Mouse (Mus musculus) heart, postnatal 10 days (tissue): Measurements from ENCODE around the gene S100b. TPM values are rescaled to one million over a fixed set of nuclear protein-coding genes. Genes with fewer than 3 reads are reported as not detected.

Experiments
- DNase-seq, 2 experiments: peaks; one replicate each; pipeline ENCODE4 v3.0.0; 2021
- intact Hi-C: fragments of 180-260 bp; cut with DNase I; formaldehyde crosslinking; loops from one replicate; pipeline ENCODE4 v1.15.1; 2025
- microRNA-seq, 2 experiments: library from miRNA; unstranded; fragments of <30 nt; microRNA quantifications; one replicate each; pipeline ENCODE4 v1.2.0; 2022
- total RNA-seq, 2 experiments: library from RNA; stranded (reverse); gene quantifications; 2 replicates each; pipeline ENCODE4 v1.2.3; 2021

The S100b gene
- total RNA-seq, 2 experiments from 2014 or later = 3.2 to 7.7 TPM

DNA sequence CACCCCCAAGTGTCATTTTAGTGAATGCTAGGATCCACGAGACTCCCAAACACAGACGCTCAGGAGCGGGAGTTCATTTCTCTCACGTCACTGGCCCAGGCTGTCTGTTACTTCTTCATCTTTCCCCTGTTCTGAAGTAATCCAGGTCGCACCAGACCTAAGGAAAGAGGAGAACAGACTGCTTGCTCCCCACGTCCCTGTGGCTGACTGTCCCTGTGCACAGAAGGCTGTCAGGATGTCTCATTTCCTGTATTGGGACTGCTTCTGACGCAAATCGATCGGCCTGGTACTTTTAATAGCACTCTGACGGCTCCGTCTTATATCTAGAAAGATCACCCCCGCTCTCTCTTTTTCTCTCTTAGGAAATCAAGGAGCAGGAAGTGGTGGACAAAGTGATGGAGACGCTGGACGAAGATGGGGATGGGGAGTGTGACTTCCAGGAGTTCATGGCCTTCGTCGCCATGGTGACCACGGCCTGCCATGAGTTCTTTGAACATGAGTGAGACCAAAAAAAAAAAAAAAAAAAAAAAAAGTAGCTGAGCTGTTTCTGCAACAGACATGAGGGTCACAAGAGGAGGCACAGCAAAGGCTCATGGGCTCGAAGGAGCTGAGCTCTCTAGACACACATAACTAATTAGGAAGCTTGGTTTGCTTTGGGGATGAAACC is 6.0 kb downstream of the S100b start:
- intact Hi-C loops = no loop called here
- DNase-seq = no peak

GRCm38 (mm10) chr10:76260358-76261059 is 6.9 kb downstream of the S100b start:
- intact Hi-C loops = loop anchor here (1.0 kb wide), 1 partner anchor 11 kb away; no protein-coding TSS in a partner anchor
- DNase-seq = peak; percentile 30 to 46

GRCm38 (mm10) chr10:76261447-76261846 is 7.8 kb downstream of the S100b start:
- intact Hi-C loops = loop anchor here (1.0 kb wide), 1 partner anchor 10 kb away; no protein-coding TSS in a partner anchor

DNA sequence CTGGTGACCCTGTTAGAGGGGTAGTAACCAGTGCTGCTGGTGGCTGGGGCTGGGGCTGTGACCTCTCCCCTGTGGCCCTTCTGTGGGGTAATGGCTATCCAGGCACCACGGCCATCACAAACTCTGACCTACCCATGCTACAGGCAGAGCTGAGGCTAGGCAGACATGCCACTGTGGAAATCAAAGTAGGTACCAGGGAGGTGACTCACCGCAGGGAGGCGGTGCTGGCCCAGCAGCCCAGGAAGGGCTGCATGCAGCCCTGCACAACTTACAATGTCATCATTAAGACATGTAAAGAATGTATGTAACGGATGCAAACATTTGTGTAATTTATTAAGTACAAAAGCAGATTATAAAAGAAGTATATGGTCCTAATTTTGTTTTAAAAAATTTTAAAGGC is 8.8 kb downstream of the S100b start:
- no peak for DNase-seq
- intact Hi-C loops = no loop called here

More at GRCm38 (mm10) chr10:76261447-76261846, 7.8 kb downstream of the S100b start:
- no peak for DNase-seq

GRCm38 (mm10) chr10:76271238-76271637 is 17.6 kb downstream of the S100b start:
- DNase-seq = peak; percentile 36 to 55
- intact Hi-C loops = loop anchor here (1.0 kb wide), 1 partner anchor 10 kb away; no protein-coding TSS in a partner anchor

- DNase-seq = no peak
- intact Hi-C loops = no loop called here
Measured at GRCm38 (mm10) chr10:76275256-76275655, 21.6 kb downstream of the S100b start.

DNA sequence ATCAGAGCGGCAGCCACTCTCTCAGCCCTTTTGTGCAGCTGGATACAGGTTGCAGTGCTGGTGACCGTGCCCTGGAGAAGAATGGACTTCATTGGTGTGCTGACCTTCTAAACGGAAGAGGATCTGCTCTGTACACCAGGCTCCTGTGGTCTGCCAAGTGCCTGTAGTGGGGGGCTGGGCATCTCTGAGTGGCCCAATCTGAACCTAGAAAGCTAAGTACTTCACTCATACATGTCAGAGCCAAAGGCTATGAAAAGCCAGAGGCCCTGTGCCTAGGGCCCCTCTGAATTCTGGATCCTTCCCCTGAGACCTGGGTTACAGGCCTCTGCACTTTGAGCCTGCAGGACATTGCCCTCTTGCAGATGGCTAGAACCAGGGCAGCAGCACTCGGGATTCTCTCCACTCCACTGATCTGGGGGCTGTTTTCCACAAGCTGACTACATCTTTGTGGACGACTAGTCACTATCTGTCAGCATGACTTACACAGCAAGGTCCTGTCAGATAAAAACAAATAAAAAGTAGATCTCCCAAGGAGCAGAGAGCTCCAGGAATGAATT is 25.0 kb downstream of the S100b start:
- intact Hi-C loops = no loop called here
- DNase-seq = peak; percentile 37 to 51

GRCm38 (mm10) chr10:76288268-76288993 is 34.8 kb downstream of the S100b start:
- intact Hi-C loops = no loop called here
- DNase-seq = no peak

DNA sequence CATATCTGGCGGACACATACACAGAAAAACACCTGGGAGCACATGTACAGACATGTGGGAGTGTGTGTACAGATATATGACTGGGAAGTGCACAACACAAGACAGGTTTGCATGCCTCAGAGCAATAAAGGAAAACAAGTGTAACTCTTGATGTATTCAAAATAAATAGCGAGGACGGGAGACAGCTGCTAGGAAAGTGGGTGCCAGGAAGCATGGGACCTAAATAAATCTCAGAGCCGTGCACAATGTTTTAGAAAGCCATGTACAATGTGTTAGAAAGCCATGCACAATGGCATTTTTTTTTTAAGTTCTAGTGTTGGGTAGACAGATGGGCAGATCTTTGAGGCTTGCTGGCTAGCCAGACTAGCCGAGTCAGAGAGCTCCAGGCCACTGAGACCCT is 35.4 kb downstream of the S100b start:
- no peak for DNase-seq
- intact Hi-C loops = no loop called here

GRCm38 (mm10) chr10:76289936-76290671 is 36.5 kb downstream of the S100b start:
- no peak for DNase-seq
- intact Hi-C loops = no loop called here

DNA sequence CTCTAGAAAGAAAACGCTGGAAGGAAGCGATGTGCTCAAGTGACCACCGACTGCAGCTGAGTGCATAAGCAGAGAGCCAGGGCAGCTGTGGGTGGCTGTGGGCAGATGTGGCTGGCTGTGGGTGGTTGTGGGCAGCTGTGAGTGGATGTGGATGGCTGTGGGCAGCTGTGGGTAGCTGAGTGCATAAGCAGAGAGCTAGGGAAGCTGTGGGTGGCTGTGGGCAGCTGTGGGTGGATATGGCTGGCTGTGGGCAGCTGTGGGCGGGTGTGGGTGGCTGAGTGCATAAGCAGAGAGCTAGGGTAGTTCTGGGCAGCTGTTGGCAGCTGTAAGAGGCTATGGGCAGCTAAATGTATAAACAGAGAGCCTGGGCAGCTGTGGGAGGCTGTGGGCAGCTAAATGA is 39.6 kb downstream of the S100b start:
- no peak for DNase-seq
- intact Hi-C loops = no loop called here

DNA sequence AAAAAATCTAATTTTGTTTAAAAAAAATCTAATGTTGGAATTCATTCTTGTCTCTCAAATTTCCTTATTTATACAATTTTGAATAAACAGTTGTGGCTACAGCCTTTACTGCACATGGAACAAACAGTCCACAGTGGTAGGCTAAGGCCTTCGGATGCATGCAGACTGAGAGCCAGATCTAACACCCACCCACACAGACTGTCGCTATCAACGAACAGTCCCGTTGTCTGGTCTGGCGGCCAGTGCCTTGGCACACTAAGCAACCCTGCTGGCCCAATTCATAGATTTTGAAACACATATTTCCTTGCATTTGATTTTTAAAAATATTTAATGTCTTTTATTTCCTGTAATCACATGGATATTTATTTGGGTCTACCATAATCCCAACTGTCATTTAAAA is 46.5 kb downstream of the S100b start:
- DNase-seq = peak in 1 of 2 experiments; percentile 8
- intact Hi-C loops = no loop called here

DNA sequence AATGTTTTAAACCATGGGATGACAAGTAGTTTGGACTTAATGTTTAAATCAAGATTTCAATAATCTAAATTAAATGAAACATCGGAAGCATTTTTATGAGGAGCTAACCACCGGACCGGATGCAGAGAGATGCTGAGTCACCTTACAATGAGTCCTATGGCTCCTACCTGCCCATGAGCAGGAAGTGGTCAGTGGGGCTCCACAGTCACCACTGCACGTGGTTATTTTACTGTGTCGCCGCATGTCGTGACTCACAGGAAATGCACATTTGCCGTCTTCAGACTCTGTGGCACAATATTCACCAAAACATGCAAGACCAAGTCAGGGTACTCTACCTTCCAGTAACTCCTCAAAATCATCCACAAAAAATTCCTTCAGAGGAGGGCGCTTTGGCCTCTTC is 53.1 kb downstream of the S100b start:
- intact Hi-C loops = no loop called here
- no peak for DNase-seq

Small RNA genes within 50 kb of the gene (microRNA-seq; reads per million reads assigned to microRNA genes)
- gene Mir678 = 0 reads per million in 2 experiments

Other genes with a start within 250 kb of the S100b start
- 1 to 10 TPM; 9.8 to 9.9 TPM for gene Zfp280b, start 221.2 kb upstream of the S100b start, total RNA-seq
- gene Slc5a4b, start 142.9 kb upstream of the S100b start, total RNA-seq = not detected
- gene Slc5a4a, start 106.4 kb upstream of the S100b start, total RNA-seq = not detected
- 10 to 100 TPM; 16.5 to 21.9 TPM for gene Prmt2, start 16.0 kb upstream of the S100b start, total RNA-seq
- gene Dip2a, start 91.4 kb downstream of the S100b start, total RNA-seq = 10 to 100 TPM; 24.0 to 24.4 TPM
- not detected for gene AC141477.1, start 186.6 kb downstream of the S100b start, total RNA-seq
- gene Pcnt, start 188.9 kb downstream of the S100b start, total RNA-seq = 10 to 100 TPM; 30.0 to 36.4 TPM
- gene 2610028H24Rik, start 195.2 kb downstream of the S100b start, total RNA-seq = under 1 TPM; 0.22 to 0.50 TPM
- 10 to 100 TPM; 34.4 to 36.0 TPM for gene Mcm3ap, start 215.1 kb downstream of the S100b start, total RNA-seq
- gene Ybey, start 215.3 kb downstream of the S100b start, total RNA-seq = 1 to 10 TPM; 3.5 to 3.6 TPM